Mouse (Mus musculus) spleen, adult 2 months (tissue): ENCODE data around the gene Il10rb.

Source experiments
- CTCF ChIP-seq: fragments of 200-500 bp; IDR thresholded peaks from 2 replicates; pipeline ENCODE4 v1.5.1; 2011; ENCODE audit warnings: mild to moderate bottlenecking, inconsistent platforms; ENCODE audit not compliant: insufficient read depth, insufficient read length, insufficient replicate concordance; ENCODE audit errors: extremely low read depth
- POLR2A ChIP-seq: fragments of 200-500 bp; IDR thresholded peaks from 2 replicates; pipeline ENCODE4 v1.6.1; 2011; ENCODE audit warnings: low read depth, low read length, inconsistent platforms

GRCm38 (mm10) chr16:91404828-91405577 lies 961 bp upstream of the Il10rb start:
- TF ChIP-seq POLR2A (no peak), CTCF (no peak)
